Mouse (Mus musculus) small intestine, adult 2 months (tissue): ENCODE data around the gene Tctex1d4. TPM values are rescaled to one million over a fixed set of nuclear protein-coding genes. Genes with fewer than 3 reads are reported as not detected.

ENCODE experiments used
- H3K27ac ChIP-seq: fragments of 200-500 bp; 2 replicates; pipeline ENCODE4 v1.5.1; 2012; ENCODE audit warnings: low read depth, low read length, control low read depth, inconsistent platforms; ENCODE audit not compliant: insufficient read depth
- H3K27me3 ChIP-seq: fragments of 200-500 bp; 2 replicates; pipeline ENCODE4 v1.6.1; 2012; ENCODE audit warnings: mild to moderate bottlenecking, moderate library complexity, low read length, inconsistent platforms; ENCODE audit not compliant: control insufficient read depth, insufficient read depth
- H3K36me3 ChIP-seq: fragments of 200-500 bp; 2 replicates; pipeline ENCODE4 v1.6.1; 2012; ENCODE audit warnings: mild to moderate bottlenecking, low read length, control low read depth, inconsistent platforms; ENCODE audit not compliant: control insufficient read depth, insufficient read depth
- H3K4me1 ChIP-seq: fragments of 200-500 bp; 2 replicates; pipeline ENCODE4 v1.6.1; 2012; ENCODE audit warnings: low read length, inconsistent platforms, mixed read lengths; ENCODE audit not compliant: control insufficient read depth, insufficient read depth, insufficient read length
- H3K4me3 ChIP-seq: fragments of 200-500 bp; 2 replicates; pipeline ENCODE4 v1.5.1; 2012; ENCODE audit warnings: low read depth, mild to moderate bottlenecking, control low read depth, inconsistent platforms, low read length, moderate library complexity
- CTCF ChIP-seq: fragments of 200-500 bp; IDR thresholded peaks from 2 replicates; pipeline ENCODE4 v1.5.1; 2012; ENCODE audit warnings: low read depth, mild to moderate bottlenecking, control low read depth, inconsistent platforms, low read length, moderate library complexity, mixed read lengths; ENCODE audit not compliant: insufficient replicate concordance, insufficient read length; ENCODE audit errors: extremely low read depth
- POLR2A ChIP-seq: fragments of 200-500 bp; IDR thresholded peaks from 2 replicates; pipeline ENCODE4 v1.6.1; 2012; ENCODE audit warnings: low read depth, mild to moderate bottlenecking, control low read depth, inconsistent platforms, low read length, moderate library complexity
- WGBS: fragments of 180-500 bp; shearing (Covaris S2); methylation state at CpG from one replicate; pipeline ENCODE4 v1.1.7; 2018; 5-methylcytosine and 5-hydroxymethylcytosine counted together
- polyA plus RNA-seq: library from polyadenylated mRNA; depleted of rRNA; stranded (reverse); fragments of >200 nt; gene quantifications from 2 replicates; pipeline ENCODE4 v1.2.3, GENCODE M21; 2012

Gene Tctex1d4
- polyA plus RNA-seq, 1 experiment, result 0.62 TPM

- Histone ChIP-seq H3K4me1 (peaks cover 8% of the 10 kb centered on the region; the same call in 1 of the 2 replicates), H3K27ac (no peak overlapping the region), H3K36me3 (no peaks in the 10 kb centered on the region), H3K4me3 (no peak overlapping the region), H3K27me3 (no peaks in the 10 kb centered on the region)
- no peak for TF ChIP-seq CTCF
- no peak for TF ChIP-seq POLR2A
- 96% methylated on average over 6 of the region's 6 CpGs for WGBS
These were observed 18.1 kb upstream of the Tctex1d4 start for GRCm38 (mm10) chr4:117108524-117108849.

GRCm38 (mm10) chr4:117109330-117109729, 17.3 kb upstream of the Tctex1d4 start:
- Histone ChIP-seq H3K27ac (no peak overlapping the region), H3K4me3 (no peak overlapping the region), H3K4me1 (peaks cover 8% of the 10 kb centered on the region; the same call in 1 of the 2 replicates), H3K27me3 (no peaks in the 10 kb centered on the region), H3K36me3 (no peaks in the 10 kb centered on the region)
- TF ChIP-seq POLR2A (no peak), CTCF (no peak)
- WGBS, result 92% methylated on average over 25 of the region's 25 CpGs

- TF ChIP-seq CTCF (no peak), POLR2A (no peak)
- H3K27ac ChIP-seq, result no peak overlapping the region
- no peak overlapping the region for H3K4me3 ChIP-seq
- 65% methylated on average over 13 of the region's 13 CpGs for WGBS
- no peaks in the 10 kb centered on the region for H3K36me3 ChIP-seq
- H3K4me1 ChIP-seq, result peaks cover 8% of the 10 kb centered on the region; the same call in 1 of the 2 replicates
- no peaks in the 10 kb centered on the region for H3K27me3 ChIP-seq
These were observed 16.3 kb upstream of the Tctex1d4 start for GRCm38 (mm10) chr4:117110249-117110648.

- H3K36me3 ChIP-seq, result no peaks in the 10 kb centered on the region
- no peaks in the 10 kb centered on the region for H3K27me3 ChIP-seq
- WGBS, result 91% methylated on average over 11 of the region's 11 CpGs
- no peak overlapping the region for H3K27ac ChIP-seq
- H3K4me1 ChIP-seq, result peaks cover 4% of the 10 kb centered on the region; the same call in 1 of the 2 replicates
- no peak for TF ChIP-seq CTCF
- TF ChIP-seq POLR2A, result no peak
- H3K4me3 ChIP-seq, result no peak overlapping the region
These were observed 15.6 kb upstream of the Tctex1d4 start for GRCm38 (mm10) chr4:117110985-117111384.

- no peak for TF ChIP-seq CTCF
- no peak for TF ChIP-seq POLR2A
- no peak overlapping the region for H3K4me3 ChIP-seq
- H3K27ac ChIP-seq, result no peak overlapping the region
- no peaks in the 10 kb centered on the region for H3K36me3 ChIP-seq
- H3K4me1 ChIP-seq, result peaks cover 4% of the 10 kb centered on the region; the same call in 1 of the 2 replicates
- 96% methylated on average over 1 of the region's 1 CpGs for WGBS
- no peaks in the 10 kb centered on the region for H3K27me3 ChIP-seq
These were observed 13.4 kb upstream of the Tctex1d4 start for GRCm38 (mm10) chr4:117113237-117113636.

- Histone ChIP-seq H3K27me3 (no peaks in the 10 kb centered on the region), H3K4me3 (no peak overlapping the region), H3K36me3 (no peaks in the 10 kb centered on the region), H3K27ac (no peak overlapping the region), H3K4me1 (peaks cover 4% of the 10 kb centered on the region; the same call in 1 of the 2 replicates)
- 84% methylated on average over 5 of the region's 5 CpGs for whole genome bisulfite sequencing
- TF ChIP-seq POLR2A, result no peak
- TF ChIP-seq CTCF, result no peak
These were observed 11.0 kb upstream of the Tctex1d4 start for GRCm38 (mm10) chr4:117115592-117115991.

GRCm38 (mm10) chr4:117117931-117118330, 8.7 kb upstream of the Tctex1d4 start:
- Histone ChIP-seq H3K4me1 (peaks cover 8% of the 10 kb centered on the region), H3K4me3 (no peak overlapping the region), H3K27ac (no peak overlapping the region), H3K36me3 (no peaks in the 10 kb centered on the region), H3K27me3 (no peaks in the 10 kb centered on the region)
- WGBS, result 87% methylated on average over 7 of the region's 7 CpGs
- TF ChIP-seq POLR2A, result no peak
- no peak for TF ChIP-seq CTCF

- TF ChIP-seq CTCF, result no peak
- TF ChIP-seq POLR2A, result no peak
- Histone ChIP-seq H3K36me3 (no peaks in the 10 kb centered on the region), H3K27ac (peak overlapping the region; percentile 78; the same call in 1 of the 2 replicates), H3K4me1 (peaks cover 14% of the 10 kb centered on the region), H3K4me3 (no peak overlapping the region), H3K27me3 (no peaks in the 10 kb centered on the region)
- WGBS, result 75% methylated on average over 5 of the region's 5 CpGs
These were observed 7.0 kb upstream of the Tctex1d4 start for GRCm38 (mm10) chr4:117119636-117120035.
